In genomic region chr12:27338721-27339170, GRCm38 (mm10) we compare ENCODE assay signal across 9 mouse cellular contexts. TPM values are rescaled to one million over a fixed set of nuclear protein-coding genes. Genes with fewer than 3 reads are reported as not detected.
DNase-seq lines count a peak whose midpoint lies in the region; ATAC-seq and TF ChIP-seq lines count a peak whose summit lies in the region.
"Had no signal": no experiment of that assay in that cellular context is flagged by ENCODE, and none has a peak within 500 bp of the region (broad histone marks: within the 10 kb centered on the region; RNA-seq: fewer than 3 reads in every experiment).

No protein-coding gene starts in this region.

- H3K4me3 ChIP-seq in heart, embryonic 14.5 days (ENCODE audit: control insufficient read depth in 1 of 2, insufficient read depth in 1 of 2, low read depth in 1 of 2, low read length in 2 of 2), result peak overlapping the region; percentile 85 to 97
- peak overlapping the region; percentile 44 for H3K4me3 ChIP-seq in liver, postnatal 0 days (ENCODE audit: low read depth, low read length)

- DNase-seq in gastrocnemius, postnatal 14 days, result peak; percentile 39
- DNase-seq in gastrocnemius, postnatal 10 days, result no peak
- peak; percentile 4 for DNase-seq in cerebellum, adult 9-11 months
- DNase-seq in layer of hippocampus, adult 8-10 months (ENCODE audit: low spot score in 2 of 2), result peak; percentile 35 to 45
- DNase-seq in liver, postnatal 0 days, result peak; percentile 26
- peak; percentile 74 to 76 for DNase-seq in right cerebral cortex, postnatal 10 days (ENCODE audit: low spot score in 2 of 2)
- DNase-seq in spleen, postnatal 4 days (ENCODE audit: low spot score in 2 of 2), result no peak

- no peak for TF ChIP-seq EP300 in liver, postnatal 0 days (IDR thresholded peaks at IDR 0.05; ENCODE audit: low read depth)

- 0 out of 2 replicates have a peak, but pooled peaks cover 3% of the 10 kb centered on the region for H3K36me3 ChIP-seq in heart, embryonic 14.5 days (ENCODE audit: control insufficient read depth, insufficient read depth, low read length)
- no peaks in the 10 kb centered on the region for H3K36me3 ChIP-seq in liver, postnatal 0 days (replicated peaks; ENCODE audit: insufficient read depth, low read length)

- TF ChIP-seq CTCF in liver, postnatal 0 days (IDR thresholded peaks at IDR 0.05; ENCODE audit: low read depth), result no peak

- H3K9ac ChIP-seq in heart, embryonic 14.5 days (ENCODE audit: low read length), result peak overlapping the region; percentile 90
- no peak overlapping the region; the same call in 1 of the 2 replicates for H3K9ac ChIP-seq in liver, postnatal 0 days (replicated peaks)

- ATAC-seq in heart, embryonic 14.5 days (ENCODE audit: insufficient number of reproducible peaks, insufficient read depth, low FRiP score, low read depth), result no peak
- no peak for ATAC-seq in liver, postnatal 0 days

- intact Hi-C loops in gastrocnemius, postnatal 14 days (cut with DNase I; ENCODE audit: low total_unique reads), result no loop called here

- no peaks in the 10 kb centered on the region for H3K9me3 ChIP-seq in heart, embryonic 14.5 days (ENCODE audit: control insufficient read depth, low read length)
- no peaks in the 10 kb centered on the region for H3K9me3 ChIP-seq in liver, postnatal 0 days (ENCODE audit: low read length)

- peaks cover 0 to 2% of the 10 kb centered on the region in 2 experiments; a peak in 2 of 4 replicates for H3K4me1 ChIP-seq in heart, embryonic 14.5 days (ENCODE audit: control insufficient read depth in 2 of 2, insufficient read depth in 2 of 2, low read length in 2 of 2)
- H3K4me1 ChIP-seq in liver, postnatal 0 days (ENCODE audit: insufficient read depth), result peaks cover 11% of the 10 kb centered on the region; the same call in 1 of the 2 replicates

- H3K4me2 ChIP-seq in heart, embryonic 14.5 days (ENCODE audit: low read length), result peak overlapping the region; percentile 97
- peak overlapping the region; percentile 71 for H3K4me2 ChIP-seq in liver, postnatal 0 days (ENCODE audit: low read depth, low read length)

- under 1% methylated on average over 40 of the region's 40 CpGs for WGBS in heart, embryonic 14.5 days
- WGBS in liver, postnatal 0 days (ENCODE audit: insufficient replicate concordance), result under 1% methylated on average over 40 of the region's 40 CpGs

- H3K27me3 ChIP-seq in heart, embryonic 14.5 days (ENCODE audit: control insufficient read depth, insufficient read depth, low read length), result no peaks in the 10 kb centered on the region
- H3K27me3 ChIP-seq in liver, postnatal 0 days (ENCODE audit: insufficient read depth, low read length), result peaks cover 62% of the 10 kb centered on the region

- H3K27ac ChIP-seq in heart, embryonic 14.5 days (replicated peaks in 1 of 2; ENCODE audit: control insufficient read depth in 1 of 2, insufficient read depth in 1 of 2, low read depth in 2 of 2, low read length in 2 of 2), result peak overlapping the region; percentile 67 to 78
- no peak overlapping the region for H3K27ac ChIP-seq in liver, postnatal 0 days (ENCODE audit: low read depth)

RNA-seq across cellular contexts. Expression of gene Sox11, which starts 3.6 kb away (rescaled TPM):
- total RNA-seq in gastrocnemius, postnatal 14 days (2021), result 1 to 10 TPM; 1.4 to 2.2 TPM
- 1 to 10 TPM; 4.0 to 5.7 TPM for total RNA-seq in gastrocnemius, postnatal 10 days (2021)
- 17.6 and 19.2 TPM in 2 replicates for polyA plus RNA-seq in heart, embryonic 14.5 days (2014; fragmentation: Nextera tagmentation; extraction: Ambion mirVana)
- total RNA-seq in layer of hippocampus, adult 8-10 months (2022), result 10 to 100 TPM in 3 of 4 experiments, 1 to 10 TPM in 1; 9.1 to 15.7 (median 11.9) TPM
- polyA plus RNA-seq in liver, postnatal 0 days (2015; fragmentation: Nextera tagmentation; extraction: Ambion mirVana), result 0.48 and 0.54 TPM in 2 replicates
- total RNA-seq: hematopoietic stem cell, adult 5-6 weeks had no signal

Comparison
In these comparisons a context has a peak if more than half of its experiments do, and no peak if none do; other contexts are left out.
1. DNase-seq: peak in gastrocnemius, postnatal 14 days (single experiment), cerebellum, adult 9-11 months (single experiment), layer of hippocampus, adult 8-10 months (2 of 2), liver, postnatal 0 days (single experiment) and right cerebral cortex, postnatal 10 days (2 of 2); none in gastrocnemius, postnatal 10 days (single experiment) and spleen, postnatal 4 days (0 of 2).